Mouse (Mus musculus) cerebellum, postnatal 36 days (tissue): ENCODE measurements around the gene Cyp27a1.

Experiments
- DNase-seq, 2 experiments: peaks; one replicate each; pipeline ENCODE4 v3.0.0; 2021 to 2022; ENCODE audit warnings: mixed read lengths in 2 of 2

The Cyp27a1 gene

GRCm38 (mm10) chr1:74713099-74713858 lies at the start of gene Cyp27a1:
Gene Cyp27a1 (plus strand): TSS chr1:74713574.
- DNase-seq, result peak; percentile 9 to 11

GRCm38 (mm10) chr1:74665153-74665552 lies 48.2 kb upstream of the Cyp27a1 start:
- no peak for DNase-seq

GRCm38 (mm10) chr1:74668371-74668770 lies 45.0 kb upstream of the Cyp27a1 start:
- DNase-seq, result no peak

DNA sequence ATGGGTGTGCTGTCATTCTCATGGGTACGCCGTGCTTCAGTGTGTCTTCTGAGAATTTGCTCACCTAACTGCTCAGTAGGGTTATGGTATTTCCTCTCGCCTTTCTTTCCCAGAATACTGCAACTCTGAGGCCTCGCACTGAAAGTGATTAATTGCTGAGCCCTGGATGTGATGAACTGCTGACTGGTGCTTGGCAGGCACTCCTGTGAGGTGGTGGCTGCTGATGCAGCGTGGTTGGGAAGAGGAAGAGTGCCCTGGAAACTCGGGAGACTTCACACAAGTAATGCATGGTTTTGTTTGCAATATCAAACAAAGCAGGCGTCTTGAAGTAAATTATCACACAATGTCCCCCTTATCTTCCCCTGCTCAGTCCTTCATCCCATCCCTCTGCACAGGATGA lies 40.6 kb upstream of the Cyp27a1 start:
- DNase-seq, result no peak

DNA sequence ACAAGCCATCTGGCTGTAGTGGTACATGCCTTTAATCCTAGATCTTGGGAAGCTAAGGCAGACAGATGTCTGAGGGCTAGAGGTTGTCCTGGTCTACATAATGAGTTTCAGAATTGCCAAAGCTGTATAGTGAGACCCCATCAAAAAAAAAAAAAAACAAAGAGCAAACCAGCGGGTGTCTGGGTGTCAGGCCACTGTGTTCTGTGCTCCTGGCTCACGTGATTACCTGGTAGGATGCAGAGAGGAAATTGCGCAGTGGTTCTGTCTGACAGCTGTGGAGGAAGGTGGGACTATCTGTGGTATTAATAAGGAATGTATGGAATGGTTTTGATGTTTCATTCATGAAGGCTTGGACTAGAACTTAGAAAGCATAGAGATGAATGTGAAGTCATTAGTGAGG lies 36.5 kb upstream of the Cyp27a1 start:
- DNase-seq, result no peak

DNA sequence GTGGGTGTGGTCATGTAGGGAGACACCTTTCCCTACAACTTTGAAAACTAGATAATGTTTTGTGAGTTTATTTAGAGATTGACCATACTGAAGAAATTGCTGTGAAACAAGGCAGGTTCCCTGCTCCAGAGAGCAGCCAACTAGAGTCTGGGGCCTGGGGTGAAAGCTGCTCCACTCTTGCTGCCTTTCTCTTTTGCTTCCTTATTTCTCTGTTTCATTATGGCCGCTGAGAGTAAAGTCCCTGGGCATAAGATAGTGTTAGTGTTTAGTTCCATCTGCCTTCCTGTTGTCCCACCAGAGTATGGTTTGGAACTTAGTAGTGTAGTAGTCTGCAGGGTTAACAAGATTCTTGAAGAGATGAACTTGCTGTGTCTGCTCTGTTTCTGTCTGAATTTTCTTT lies 35.5 kb upstream of the Cyp27a1 start:
- no peak for DNase-seq

GRCm38 (mm10) chr1:74687131-74687530 lies 26.2 kb upstream of the Cyp27a1 start:
- DNase-seq, result no peak

- no peak for DNase-seq
These were observed 19.3 kb upstream of the Cyp27a1 start for GRCm38 (mm10) chr1:74693891-74694583.

DNA sequence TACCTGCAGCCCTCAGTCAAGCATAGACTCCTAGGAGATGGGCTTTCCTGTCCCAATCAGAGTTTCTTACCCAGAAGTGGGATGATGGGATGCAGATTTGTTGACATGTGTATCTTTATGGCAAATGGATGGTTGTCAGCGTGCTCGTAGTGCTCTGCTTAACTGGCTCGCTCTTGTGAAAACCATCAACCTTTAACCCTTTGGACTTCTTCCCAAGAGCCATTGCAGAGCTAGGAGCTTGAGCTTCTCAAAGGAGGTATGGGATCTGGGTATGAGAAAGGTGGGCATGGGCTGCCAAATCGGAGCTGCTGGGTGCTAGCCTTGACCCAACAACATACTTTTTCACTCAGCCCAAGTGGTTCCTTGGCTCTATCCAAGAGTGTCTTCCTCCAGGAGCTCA lies 17.5 kb upstream of the Cyp27a1 start:
- no peak for DNase-seq

GRCm38 (mm10) chr1:74697416-74697815 lies 16.0 kb upstream of the Cyp27a1 start:
- no peak for DNase-seq

GRCm38 (mm10) chr1:74698353-74698752 lies 15.0 kb upstream of the Cyp27a1 start:
- DNase-seq, result no peak

- no peak for DNase-seq
These were observed 14.6 kb upstream of the Cyp27a1 start for GRCm38 (mm10) chr1:74698791-74699190.

DNA sequence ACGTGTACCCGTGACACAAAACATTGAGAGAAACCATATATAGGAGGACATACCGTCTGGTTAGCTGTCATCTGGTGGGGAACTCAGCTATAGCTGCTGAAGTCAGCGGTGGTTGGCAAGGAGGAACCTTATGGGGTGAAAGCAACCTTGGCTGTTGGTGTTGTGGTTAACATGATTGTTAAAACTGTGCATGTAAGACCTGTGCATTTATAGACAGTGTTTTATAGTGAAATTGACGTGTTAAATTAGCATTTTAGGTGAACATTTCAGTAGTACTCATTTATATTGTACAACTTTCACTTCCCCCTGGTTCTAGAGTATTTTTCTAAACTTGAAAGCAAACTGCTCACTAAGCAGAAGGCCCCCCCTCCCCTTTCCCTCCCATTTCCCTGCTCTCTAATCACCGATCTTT lies 11.2 kb upstream of the Cyp27a1 start:
- no peak for DNase-seq

DNA sequence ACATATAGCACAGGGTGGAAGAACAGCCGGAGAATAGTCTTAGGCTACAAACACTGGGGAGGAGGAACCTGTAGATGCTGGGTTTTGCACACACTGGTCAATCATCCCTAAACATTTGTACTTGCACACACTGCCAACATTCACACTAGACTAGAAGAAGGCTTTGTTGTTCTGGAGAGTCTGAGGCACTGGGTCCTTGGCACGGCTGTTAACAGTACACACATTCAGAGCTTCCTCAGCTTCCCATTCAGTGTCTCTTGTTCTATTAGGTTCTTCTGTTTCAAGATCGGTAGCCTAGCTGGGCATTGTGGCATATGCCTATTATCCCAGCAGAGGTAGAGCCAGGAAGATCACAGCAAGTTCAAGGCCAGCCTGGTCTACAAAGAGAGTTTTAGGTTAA lies 9.2 kb upstream of the Cyp27a1 start:
- DNase-seq, result no peak

GRCm38 (mm10) chr1:74705016-74705415 lies 8.4 kb upstream of the Cyp27a1 start:
- DNase-seq, result no peak

DNA sequence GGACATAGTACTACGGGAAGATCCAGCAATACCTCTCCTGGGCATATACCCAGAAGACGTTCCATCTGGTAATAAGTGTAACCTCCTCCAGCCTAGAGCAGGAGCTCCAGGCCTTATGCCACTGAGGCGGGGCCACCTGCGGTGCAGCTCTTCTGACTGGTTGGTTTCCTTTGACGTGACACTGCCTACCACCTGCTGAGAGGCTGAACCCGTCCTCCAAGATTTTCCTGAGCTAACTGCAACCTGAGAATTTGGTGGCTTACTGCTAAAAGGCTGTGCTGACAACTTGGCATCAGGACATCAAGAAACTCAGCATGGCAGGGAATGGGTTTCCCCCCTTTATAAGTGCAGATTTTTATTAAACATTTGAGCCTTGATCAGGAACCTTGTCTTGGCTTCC lies 3.8 kb upstream of the Cyp27a1 start:
- DNase-seq, result no peak

GRCm38 (mm10) chr1:74712046-74712445 lies 1.3 kb upstream of the Cyp27a1 start:
- DNase-seq, result no peak

- no peak for DNase-seq
These were observed 794 bp upstream of the Cyp27a1 start for GRCm38 (mm10) chr1:74712461-74713098.

DNA sequence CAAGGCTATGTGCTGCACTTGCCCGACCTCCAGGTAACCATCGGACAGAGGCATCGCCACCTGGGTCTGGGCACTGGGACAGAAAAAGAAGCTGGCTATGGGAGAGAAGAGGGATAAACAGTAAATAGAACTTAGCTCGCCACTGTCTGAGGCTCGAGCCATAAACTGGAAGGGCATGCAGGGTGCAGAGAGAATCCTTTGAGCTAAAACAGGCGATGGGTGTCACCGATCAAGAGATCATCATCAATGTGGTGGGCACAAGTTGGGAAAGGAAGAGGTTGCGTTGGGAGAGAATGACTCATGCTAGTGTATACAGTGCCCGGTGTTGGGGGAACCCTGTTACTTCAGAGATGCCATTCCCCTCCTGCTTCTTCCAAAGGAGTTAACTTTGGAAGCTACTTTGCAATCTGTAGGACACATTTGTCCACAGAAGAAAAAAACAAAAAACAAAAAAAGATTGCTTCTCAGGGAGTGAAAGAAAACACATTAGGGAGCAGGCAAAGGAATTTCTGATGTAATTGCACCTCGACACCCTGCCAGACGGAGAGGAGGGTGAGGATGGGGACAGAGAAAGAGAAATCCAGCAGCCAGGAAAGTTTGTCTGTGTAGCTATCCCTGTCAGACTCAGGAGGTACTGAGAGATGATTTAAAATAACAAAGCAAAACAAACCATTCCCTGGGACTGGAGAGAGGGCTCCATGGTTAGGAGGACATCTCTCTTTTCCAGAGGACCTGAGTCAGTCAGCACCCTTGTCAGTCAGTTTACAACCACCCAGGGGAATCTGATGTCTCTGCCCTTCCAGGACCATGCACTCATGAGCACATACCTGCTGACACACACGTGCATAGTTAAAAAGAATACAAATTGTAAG lies 721 bp downstream of the Cyp27a1 start:
- no peak for DNase-seq

- no peak for DNase-seq
These were observed 1.6 kb downstream of the Cyp27a1 start for GRCm38 (mm10) chr1:74714967-74715366.

DNA sequence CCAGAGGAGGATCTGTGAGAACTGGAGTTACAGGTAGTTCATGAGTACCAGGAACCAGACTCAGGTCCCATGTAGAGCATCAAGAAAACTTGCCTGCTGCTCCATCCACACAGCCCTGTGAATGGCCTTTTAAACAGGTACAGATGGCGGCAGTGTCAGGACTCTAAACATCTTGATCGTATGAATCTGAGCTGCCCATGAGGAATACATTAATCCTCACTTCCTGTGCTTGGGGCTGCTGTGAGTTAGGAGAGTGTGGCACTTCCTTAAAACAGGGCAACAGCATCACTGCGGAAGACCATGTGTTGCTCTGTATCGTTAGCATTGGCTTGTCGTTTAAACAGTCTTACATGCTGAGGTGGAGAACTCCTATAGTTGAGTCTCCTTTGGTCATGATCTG lies 2.1 kb downstream of the Cyp27a1 start:
- no peak for DNase-seq

DNA sequence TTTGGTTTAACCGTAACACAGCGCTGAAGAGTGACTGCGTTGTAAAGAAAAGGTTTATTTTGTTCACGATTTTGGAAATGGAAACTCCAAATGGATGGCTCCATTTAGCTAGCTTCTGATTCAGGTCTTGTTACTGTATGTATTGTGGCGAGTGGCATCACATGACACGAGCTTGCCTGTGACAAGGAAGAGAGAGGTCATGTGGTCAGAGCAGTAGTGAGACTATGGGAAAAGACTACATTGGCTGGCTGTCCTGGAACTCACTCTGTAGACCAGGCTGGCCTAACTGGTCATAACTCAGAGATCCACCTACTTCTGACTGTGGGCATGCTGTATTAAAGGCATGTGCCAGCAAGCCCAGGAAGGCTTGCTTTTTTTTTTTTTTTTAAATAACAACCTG lies 2.5 kb downstream of the Cyp27a1 start:
- no peak for DNase-seq

DNA sequence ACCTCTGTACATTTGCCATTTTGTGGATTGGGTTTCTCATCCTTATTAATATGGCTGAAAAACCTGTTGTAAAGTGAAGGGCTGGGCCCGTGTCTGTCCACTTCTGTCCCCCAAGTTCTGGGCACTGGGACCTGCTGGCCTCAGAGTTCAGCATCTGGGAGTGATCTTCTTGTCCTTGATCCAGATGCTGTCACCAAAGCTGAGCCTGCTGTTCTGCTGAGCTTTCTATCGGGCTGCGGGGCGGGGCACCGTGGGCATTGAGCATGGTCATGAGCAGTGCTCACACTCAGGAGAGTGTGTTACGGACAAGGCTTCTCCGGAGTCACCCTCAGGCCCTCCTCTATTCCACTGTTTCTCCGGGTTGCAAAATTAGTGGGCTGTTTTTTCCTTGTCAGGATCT lies 4.7 kb downstream of the Cyp27a1 start:
- DNase-seq, result no peak
